Mouse (Mus musculus): ENCODE results near the gene Slc3a1.
A peak's percentile ranks its signal among the peaks of the same experiment; 100 is the strongest.

Slc3a1 gene

GRCm38 (mm10) chr17:85089011-85089410, 60.8 kb downstream of the Slc3a1 start:
- DNase-seq (ENCODE audit: low read depth, low spot score): peak; percentile 69

DNA sequence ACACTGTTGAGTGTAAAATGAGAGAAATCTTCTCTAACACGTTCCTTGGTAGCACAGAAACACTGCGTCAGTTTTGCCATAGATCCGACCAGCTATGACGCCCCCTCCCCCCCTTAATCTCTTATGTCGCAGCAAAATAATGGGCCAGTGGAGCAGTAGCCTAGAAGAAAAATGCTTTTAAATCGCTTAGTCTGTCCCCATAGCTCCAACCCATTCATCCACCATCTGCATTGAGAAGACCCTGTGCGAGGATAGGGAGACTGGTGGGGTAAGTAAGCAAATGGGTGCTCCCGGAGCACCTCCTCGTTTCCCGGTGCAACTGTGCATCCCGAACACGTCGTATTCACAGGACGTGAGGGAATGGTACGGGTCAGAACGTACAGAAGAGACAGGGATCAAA, 61.4 kb downstream of the Slc3a1 start:
- peak; percentile 51 for DNase-seq (ENCODE audit: low read depth, low spot score)

DNA sequence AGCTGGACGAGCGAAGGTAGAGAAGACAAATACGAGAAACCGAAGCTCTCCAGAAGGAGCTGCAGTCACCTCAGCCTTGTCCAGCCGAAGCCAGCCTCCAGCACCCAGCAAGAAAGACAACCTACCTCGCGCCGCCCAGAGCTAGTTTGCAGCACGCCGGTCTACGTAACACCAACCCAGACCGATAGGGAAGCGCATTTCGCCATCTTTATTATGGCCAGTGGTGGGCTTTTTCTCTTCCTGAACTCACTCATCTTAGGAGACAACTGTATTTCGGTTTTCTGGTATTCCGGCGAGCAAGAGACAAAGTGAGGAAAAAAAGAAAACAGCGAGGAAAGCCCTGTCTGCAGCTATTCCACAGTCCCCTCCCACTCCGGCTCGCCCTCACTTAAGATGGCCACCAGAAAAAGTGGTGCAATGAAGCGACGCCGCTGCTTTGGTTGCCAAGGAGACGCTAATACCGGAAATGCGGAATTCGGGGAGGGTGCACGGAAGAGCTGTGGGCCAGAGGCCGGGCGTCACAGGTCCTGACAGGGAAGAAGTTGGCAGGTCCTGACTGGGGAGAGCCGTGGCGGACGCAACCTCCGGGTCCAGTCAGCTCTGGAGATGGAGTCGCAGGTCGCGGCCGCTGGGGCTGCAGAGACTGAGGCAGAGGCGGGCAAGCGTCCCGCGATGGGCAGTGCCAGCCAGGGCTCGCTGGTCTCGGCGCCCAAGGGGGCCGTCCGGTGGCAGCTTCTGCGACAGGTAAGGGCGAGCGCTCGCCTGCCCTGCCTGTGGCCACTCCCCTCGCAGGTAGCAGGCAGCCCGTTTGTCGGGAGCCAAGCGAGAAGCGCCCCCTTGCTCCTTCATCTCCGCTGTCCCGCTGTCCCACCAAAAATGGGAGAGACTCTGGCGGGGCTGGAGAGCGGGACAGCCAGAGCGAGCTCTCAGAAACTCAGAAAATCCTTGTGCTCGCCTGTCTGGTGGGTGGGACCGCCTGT, 62.2 kb downstream of the Slc3a1 start, which contains the start of the genes Prepl and Camkmt:
Prepl (minus strand) TSS at position 122 of the 980 bp plus-strand sequence.
Camkmt (plus strand) TSS at position 433 of the 980 bp plus-strand sequence.
- peak; percentile 100 for DNase-seq (ENCODE audit: low read depth, low spot score)

DNA sequence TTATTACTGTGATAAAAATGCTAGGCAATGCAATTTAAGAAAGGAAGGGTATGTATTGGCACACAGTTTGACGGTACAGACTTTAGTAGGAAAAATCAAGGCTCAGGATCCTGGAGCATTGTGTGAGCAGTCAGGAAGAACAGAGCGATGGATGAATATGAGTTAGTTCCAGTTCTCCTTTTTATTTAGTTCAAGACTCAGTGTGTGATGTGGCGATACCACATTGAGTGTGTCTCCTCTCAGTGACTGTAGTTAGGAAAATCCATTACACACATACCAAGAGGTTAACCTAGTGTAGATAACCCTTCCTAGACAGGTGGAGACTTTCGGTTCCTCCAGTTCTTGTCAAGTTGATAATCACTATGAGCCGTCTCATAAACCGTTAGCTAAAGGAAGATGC, 63.6 kb downstream of the Slc3a1 start:
- DNase-seq (ENCODE audit: low read depth, low spot score): no peak

DNA sequence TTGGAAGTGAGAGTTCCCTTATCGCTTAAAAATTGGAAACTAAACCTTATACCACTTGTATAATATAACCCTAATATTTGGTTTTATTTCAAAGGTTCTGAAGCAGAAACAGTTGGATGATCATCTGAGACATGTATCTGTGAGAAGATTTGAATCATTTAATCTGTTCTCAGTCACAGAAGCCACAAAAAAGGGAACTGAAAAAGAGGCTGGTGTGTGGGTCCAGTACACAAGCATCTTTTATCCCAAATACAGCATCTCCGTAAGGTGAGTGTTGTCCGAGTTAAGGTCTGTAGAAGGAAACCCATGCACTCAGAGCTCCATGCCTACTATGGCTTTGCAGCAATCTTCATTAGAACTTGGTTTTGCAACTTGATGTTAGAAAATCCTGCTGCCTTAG, 68.2 kb downstream of the Slc3a1 start:
- DNase-seq (ENCODE audit: low read depth, low spot score): no peak

- DNase-seq (ENCODE audit: low read depth, low spot score): no peak
Observed at GRCm38 (mm10) chr17:85098677-85099323, 70.6 kb downstream of the Slc3a1 start.

GRCm38 (mm10) chr17:85100232-85100631, 72.1 kb downstream of the Slc3a1 start:
- DNase-seq (ENCODE audit: low read depth, low spot score): no peak

DNA sequence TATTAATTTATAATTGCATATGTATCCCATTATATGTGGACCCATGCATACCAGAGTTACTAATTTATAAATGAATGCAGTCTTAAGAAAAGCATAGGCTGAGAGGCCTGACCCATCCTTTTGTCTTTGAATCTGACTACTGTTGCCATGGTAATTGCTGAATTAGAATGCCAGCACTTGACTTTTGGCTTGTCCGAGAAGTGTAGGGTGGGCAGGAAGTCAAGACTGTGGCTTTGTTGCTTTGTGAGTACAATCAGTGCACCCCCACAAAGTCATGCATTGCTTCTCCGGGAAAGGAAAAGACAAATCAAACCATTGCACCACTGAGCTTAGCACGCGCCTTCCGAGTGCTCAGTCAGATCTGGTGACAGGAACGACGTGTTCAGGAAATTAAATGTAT, 73.6 kb downstream of the Slc3a1 start:
- no peak for DNase-seq (ENCODE audit: low read depth, low spot score)

GRCm38 (mm10) chr17:85103310-85103709, 75.1 kb downstream of the Slc3a1 start:
- no peak for DNase-seq (ENCODE audit: low read depth, low spot score)

DNA sequence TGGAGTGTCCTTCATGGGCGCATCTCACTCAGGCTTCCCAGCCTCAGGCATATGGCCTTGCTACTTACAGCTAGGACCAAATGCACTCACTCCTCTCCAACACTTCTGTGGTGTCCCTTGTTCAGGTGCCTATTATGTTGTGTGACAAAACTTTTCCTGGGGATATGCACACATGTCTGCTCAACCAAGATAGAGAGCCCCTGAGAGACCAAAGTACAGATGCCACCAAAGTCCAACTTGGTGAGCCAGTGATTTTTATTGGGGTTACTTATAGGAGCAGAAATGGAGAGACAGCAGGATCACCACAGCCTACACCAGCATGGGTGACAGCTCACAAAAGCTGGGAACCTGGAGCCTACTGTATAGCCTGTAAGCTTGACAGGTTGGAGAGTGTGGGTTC, 82.5 kb downstream of the Slc3a1 start:
- no peak for DNase-seq (ENCODE audit: low read depth, low spot score)

GRCm38 (mm10) chr17:85113441-85113840, 85.3 kb downstream of the Slc3a1 start:
- no peak for DNase-seq (ENCODE audit: low read depth, low spot score)
